Mouse (Mus musculus) megakaryocyte, embryonic 14.5 days (primary cell): ENCODE data around the gene Sept1.

Experiments
- FLI1 ChIP-seq: IDR thresholded peaks from 2 replicates; pipeline ENCODE4 v1.6.1; 2012; ENCODE audit warnings: low read length, inconsistent platforms, mixed read lengths
- GATA1 ChIP-seq: IDR thresholded peaks from 3 replicates; pipeline ENCODE4 v1.6.1; 2012; ENCODE audit warnings: mixed read lengths, low read length, inconsistent platforms, borderline replicate concordance

DNA sequence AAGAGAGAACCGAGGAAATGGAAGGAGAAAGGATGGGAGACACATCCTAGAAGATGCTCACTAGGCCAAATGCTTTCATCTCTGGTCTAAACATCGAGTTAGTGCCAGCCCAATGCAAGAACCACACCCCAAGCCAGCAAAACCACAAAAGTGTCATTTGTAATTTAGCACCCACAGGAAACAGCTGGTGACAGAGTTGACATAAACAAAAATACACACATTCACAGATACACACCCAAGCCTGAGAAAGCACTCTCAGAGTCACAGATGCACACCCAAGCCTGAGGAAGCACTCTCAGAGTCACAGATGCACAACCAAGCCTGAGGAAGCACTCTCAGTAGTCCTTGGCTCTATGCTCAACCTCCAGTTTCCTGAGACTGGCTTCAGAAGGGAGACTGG is 52.1 kb downstream of the Sept1 start:
- TF ChIP-seq GATA1, result no peak
- no peak for TF ChIP-seq FLI1
